Mouse (Mus musculus) thymus, adult 2 months (tissue): ENCODE measurements around the gene Ppp1r8. TPM values are rescaled to one million over a fixed set of nuclear protein-coding genes. Genes with fewer than 3 reads are reported as not detected.
A peak's percentile ranks its signal among the peaks of the same experiment; 100 is the strongest.
"Not testable (repeated sequence)": the region's sequence is repeated elsewhere in the genome, so short reads cannot be mapped to it uniquely, and the experiment has no call there.

ENCODE experiments used
- DNase-seq: peaks from one replicate; pipeline ENCODE4 v3.0.0; 2021
- H3K27ac ChIP-seq: fragments of 200-500 bp; 2 replicates; pipeline ENCODE4 v1.5.1; 2012; ENCODE audit warnings: low read length, control low read depth; ENCODE audit not compliant: control insufficient read depth, insufficient read depth
- H3K27me3 ChIP-seq: fragments of 200-500 bp; 2 replicates; pipeline ENCODE4 v1.6.1; 2012; ENCODE audit warnings: mild to moderate bottlenecking, low read length, moderate library complexity, mixed read lengths; ENCODE audit not compliant: control insufficient read depth, insufficient read depth
- H3K36me3 ChIP-seq: fragments of 200-500 bp; 2 replicates; pipeline ENCODE4 v1.6.1; 2012; ENCODE audit warnings: mild to moderate bottlenecking, low read length, moderate library complexity; ENCODE audit not compliant: control insufficient read depth, insufficient read depth
- H3K4me1 ChIP-seq: fragments of 200-500 bp; replicated peaks from 2 replicates; pipeline ENCODE4 v1.6.1; 2012; ENCODE audit warnings: low read length; ENCODE audit not compliant: control insufficient read depth, insufficient read depth
- H3K4me3 ChIP-seq: fragments of 200-500 bp; 2 replicates; pipeline ENCODE4 v1.5.1; 2012; ENCODE audit warnings: mild to moderate bottlenecking, low read length, control low read depth, moderate library complexity; ENCODE audit not compliant: control insufficient read depth, insufficient read depth
- CTCF ChIP-seq: fragments of 200-500 bp; IDR thresholded peaks from 2 replicates; pipeline ENCODE4 v1.5.1; 2012; ENCODE audit warnings: mild to moderate bottlenecking, control low read depth, low read length, moderate library complexity, borderline replicate concordance; ENCODE audit not compliant: control insufficient read depth, poor library complexity, insufficient read depth; ENCODE audit errors: extremely low read depth
- POLR2A ChIP-seq: fragments of 200-500 bp; IDR thresholded peaks from 2 replicates; pipeline ENCODE4 v1.6.1; 2012; ENCODE audit warnings: mild to moderate bottlenecking, low read length, control low read depth, moderate library complexity; ENCODE audit not compliant: control insufficient read depth, poor library complexity, insufficient read depth; ENCODE audit errors: extremely low read depth
- WGBS: fragments of 180-500 bp; shearing (Covaris S2); methylation state at CpG from one replicate; pipeline ENCODE4 v1.1.7; 2018; 5-methylcytosine and 5-hydroxymethylcytosine counted together
- polyA plus RNA-seq: library from polyadenylated mRNA; depleted of rRNA; stranded (reverse); fragments of >200 nt; gene quantifications from 2 replicates; pipeline ENCODE4 v1.2.3, GENCODE M21; 2012

Ppp1r8 gene
- polyA plus RNA-seq, 1 experiment, result 74.4 TPM

GRCm38 (mm10) chr4:132802171-132802637, 40.8 kb downstream of the Ppp1r8 start:
- DNase-seq, result peak; percentile 43
- Histone ChIP-seq H3K27me3 (no peaks in the 10 kb centered on the region), H3K4me3 (peak overlapping the region; percentile 34), H3K27ac (peak overlapping the region; percentile 74), H3K4me1 (peaks cover 13% of the 10 kb centered on the region), H3K36me3 (no peaks in the 10 kb centered on the region)
- WGBS, result 14% methylated on average over 16 of the region's 16 CpGs
- 0 out of 2 replicates have a peak, but pooled peaks have one; percentile 28 for TF ChIP-seq CTCF
- no peak for TF ChIP-seq POLR2A

DNA sequence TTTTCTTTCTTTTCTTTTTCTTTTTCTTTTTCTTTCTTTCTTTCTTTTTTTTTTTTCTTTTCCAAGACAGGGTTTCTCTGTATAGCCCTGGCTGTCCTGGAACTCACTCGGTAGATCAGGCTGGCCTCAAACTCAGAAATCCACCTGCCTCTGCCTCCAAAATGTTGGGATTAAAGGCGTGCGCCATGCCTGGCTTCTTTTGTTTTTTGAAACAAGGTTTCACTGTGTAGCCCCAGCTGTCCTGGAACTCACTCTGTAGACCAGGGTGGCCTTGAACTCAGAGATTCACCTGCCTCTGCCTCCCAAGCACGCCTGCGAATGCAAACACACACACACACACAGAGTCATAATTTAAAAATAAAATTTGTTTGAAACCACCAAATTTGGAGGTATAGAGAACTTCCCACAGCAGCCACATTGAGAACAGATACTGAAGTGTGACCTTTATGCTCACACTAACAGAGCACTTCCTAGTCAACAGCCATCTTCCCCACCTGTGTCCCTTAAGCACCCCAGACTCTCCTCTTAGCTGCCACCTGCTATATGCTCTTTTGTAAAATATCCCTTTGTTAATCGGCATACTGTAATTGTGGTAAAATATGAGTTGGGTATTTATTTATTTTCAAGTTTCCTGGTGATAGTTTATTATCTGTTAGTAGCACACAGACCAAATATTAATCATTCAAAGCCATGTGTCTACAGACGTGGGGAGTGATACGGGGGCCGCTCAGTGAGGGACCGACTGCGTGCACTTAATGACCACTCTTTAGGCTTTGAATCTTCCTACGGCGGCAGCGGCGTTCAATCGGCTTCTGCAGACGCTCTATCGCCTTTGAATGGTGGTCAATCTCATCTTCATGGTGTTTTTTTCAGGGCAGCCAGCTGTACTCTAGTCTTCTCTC, 41.5 kb downstream of the Ppp1r8 start:
- WGBS, result 91% methylated on average over 18 of the region's 18 CpGs
- TF ChIP-seq CTCF, result no peak
- TF ChIP-seq POLR2A, result no peak
- H3K27ac ChIP-seq, result peak overlapping the region; percentile 31; the same call in 1 of the 2 replicates
- H3K4me1 ChIP-seq, result peaks cover 13% of the 10 kb centered on the region
- H3K27me3 ChIP-seq, result no peaks in the 10 kb centered on the region
- H3K4me3 ChIP-seq, result no peak overlapping the region
- H3K36me3 ChIP-seq, result no peaks in the 10 kb centered on the region
- DNase-seq, result no peak

DNA sequence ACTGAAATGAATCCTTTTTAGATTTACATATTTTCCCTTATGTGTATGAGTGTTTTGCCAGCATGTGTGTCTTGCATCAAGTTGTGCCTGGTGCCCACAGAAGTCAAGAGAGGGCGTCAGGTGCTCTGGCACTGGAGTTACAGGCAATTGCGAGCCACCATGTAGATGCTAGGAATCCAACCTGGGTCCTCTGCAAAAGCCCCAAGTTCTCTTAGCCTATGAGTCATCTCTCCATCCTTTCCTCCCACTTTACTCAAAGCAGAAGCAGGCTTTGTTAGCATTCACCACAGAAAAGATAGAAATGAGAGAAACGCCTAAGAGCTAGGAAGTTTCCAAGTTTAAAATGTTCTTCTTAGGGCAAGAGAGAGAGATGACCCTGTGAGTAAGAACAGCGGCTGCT, 43.1 kb downstream of the Ppp1r8 start:
- Histone ChIP-seq H3K36me3 (no peaks in the 10 kb centered on the region), H3K27ac (no peak overlapping the region), H3K4me3 (no peak overlapping the region), H3K4me1 (peaks cover 22% of the 10 kb centered on the region), H3K27me3 (peaks cover 2% of the 10 kb centered on the region; the same call in 1 of the 2 replicates)
- TF ChIP-seq POLR2A (no peak), CTCF (no peak)
- DNase-seq, result no peak
- WGBS, result 90% methylated on average over 4 of the region's 4 CpGs

GRCm38 (mm10) chr4:132798666-132799065, 44.3 kb downstream of the Ppp1r8 start:
- DNase-seq, H3K27me3 ChIP-seq, H3K36me3 ChIP-seq, H3K27ac ChIP-seq, H3K4me3 ChIP-seq: not testable (repeated sequence)
- WGBS, result 97% methylated on average over 3 of the region's 3 CpGs
- peaks cover 24% of the 10 kb centered on the region for H3K4me1 ChIP-seq

DNA sequence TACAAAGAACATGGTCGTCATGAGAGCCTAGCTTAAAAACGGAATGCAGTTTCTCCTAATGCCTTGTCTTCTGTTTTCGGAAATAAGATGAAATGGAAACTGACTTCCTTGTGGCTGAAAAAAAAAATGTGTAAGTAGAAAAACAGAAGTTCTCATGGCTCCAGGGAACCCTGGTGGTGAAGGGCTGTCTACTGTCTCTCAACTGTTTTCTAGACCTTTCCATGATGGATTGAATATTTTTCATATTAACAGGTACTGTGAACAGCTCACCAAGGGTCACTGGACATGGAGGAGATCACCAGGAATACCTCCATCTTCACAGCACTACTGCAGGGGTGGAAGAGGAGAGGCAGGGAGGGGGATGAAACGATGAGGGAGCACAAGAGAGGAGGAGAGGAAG, 44.9 kb downstream of the Ppp1r8 start:
- DNase-seq, result no peak
- Histone ChIP-seq H3K27me3 (peaks cover 2% of the 10 kb centered on the region; the same call in 1 of the 2 replicates), H3K36me3 (no peaks in the 10 kb centered on the region), H3K27ac (no peak overlapping the region), H3K4me1 (peaks cover 24% of the 10 kb centered on the region), H3K4me3 (no peak overlapping the region)
- no peak for TF ChIP-seq CTCF
- 22% methylated on average over 4 of the region's 4 CpGs for WGBS

GRCm38 (mm10) chr4:132797461-132797860, 45.5 kb downstream of the Ppp1r8 start:
- no peaks in the 10 kb centered on the region for H3K36me3 ChIP-seq
- DNase-seq, result no peak
- no peak overlapping the region for H3K4me3 ChIP-seq
- 11% methylated on average over 1 of the region's 1 CpGs for WGBS
- peaks cover 2% of the 10 kb centered on the region; the same call in 1 of the 2 replicates for H3K27me3 ChIP-seq
- TF ChIP-seq CTCF, result no peak
- TF ChIP-seq POLR2A, result no peak
- no peak overlapping the region for H3K27ac ChIP-seq
- peaks cover 20% of the 10 kb centered on the region for H3K4me1 ChIP-seq
